Mouse (Mus musculus): Measurements from ENCODE around the gene Gm3646. TPM values are rescaled to one million over a fixed set of nuclear protein-coding genes. Genes with fewer than 3 reads are reported as not detected.

The Gm3646 gene
- polyA plus RNA-seq, 1 experiment from 2014 or later: not detected

DNA sequence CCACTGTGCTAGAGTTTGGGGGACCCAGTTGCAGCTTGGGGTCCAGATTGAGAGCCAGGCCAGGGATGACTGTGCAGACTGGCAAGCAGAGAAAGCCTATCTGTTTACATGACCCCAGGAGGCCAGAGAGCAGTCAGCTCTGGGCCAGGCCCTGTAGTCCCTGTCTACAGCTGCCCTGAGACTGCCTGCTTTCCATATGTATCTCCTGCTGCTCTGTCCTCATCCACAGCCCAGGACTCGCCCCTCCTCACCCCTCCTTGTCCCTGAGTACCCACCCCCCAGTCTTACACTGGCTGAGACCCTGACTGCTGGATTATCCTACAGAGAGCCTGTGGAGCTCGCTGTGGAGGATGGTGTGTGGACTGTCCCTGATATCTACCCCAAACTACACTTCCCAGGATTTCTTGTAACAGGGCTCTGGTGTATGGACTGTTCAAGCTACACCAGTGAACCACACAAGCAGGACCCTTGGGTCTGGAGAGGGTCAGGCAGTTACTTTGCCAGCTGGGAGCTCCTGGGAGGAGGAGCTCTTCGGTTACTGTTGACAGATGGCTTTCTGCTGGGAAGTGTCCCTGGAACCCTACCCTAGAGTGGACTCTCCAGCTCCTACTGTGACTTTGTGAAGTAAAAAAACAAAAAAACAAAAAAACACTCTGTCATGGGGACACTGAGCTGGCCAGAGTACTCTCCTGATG is 32.6 kb downstream of the Gm3646 start:
- Histone ChIP-seq H3K4me1 (ENCODE audit: control insufficient read depth, insufficient read depth, low read length) (0 out of 2 replicates have a peak, but pooled peaks cover 3% of the 10 kb centered on the region), H3K27me3 (ENCODE audit: control insufficient read depth, insufficient read depth, low read length) (no peaks in the 10 kb centered on the region), H3K4me3 (ENCODE audit: low read depth, low read length) (no peak overlapping the region), H3K9me3 (ENCODE audit: control insufficient read depth, low read length) (no peaks in the 10 kb centered on the region), H3K4me2 (no peak overlapping the region), H3K36me3 (ENCODE audit: control insufficient read depth, insufficient read depth, low read length) (no peaks in the 10 kb centered on the region), H3K27ac (ENCODE audit: low read depth, low read length) (no peak overlapping the region), H3K9ac (ENCODE audit: low read length) (no peak overlapping the region)
- 21% methylated on average over 3 of the region's 3 CpGs for WGBS
- no peak for DNase-seq (ENCODE audit: low spot score, missing footprints)
- ATAC-seq (ENCODE audit: low FRiP score): peak; percentile 55; the same call in 1 of the 2 replicates

DNA sequence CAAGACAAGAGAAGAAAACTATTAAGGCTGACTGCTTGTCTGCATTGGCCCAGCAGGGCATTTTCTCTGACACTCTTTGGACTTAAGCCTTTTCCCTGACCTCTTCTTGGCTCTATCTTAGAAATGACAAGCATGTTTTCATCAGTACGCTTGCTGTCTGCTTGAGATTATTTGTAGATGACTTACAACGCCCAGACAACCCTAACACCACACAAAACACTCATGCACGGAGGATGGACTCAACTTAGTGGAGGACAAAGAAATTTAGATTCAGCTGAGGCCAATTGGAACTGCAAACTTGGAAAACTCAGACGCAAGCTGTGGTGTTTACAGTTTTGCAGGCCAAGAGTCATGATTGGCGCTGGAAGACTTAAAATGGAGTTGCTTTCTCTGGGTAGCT is 34.7 kb downstream of the Gm3646 start:
- Histone ChIP-seq H3K27me3 (ENCODE audit: control insufficient read depth, insufficient read depth, low read length) (no peaks in the 10 kb centered on the region), H3K4me3 (ENCODE audit: low read depth, low read length) (no peak overlapping the region), H3K9me3 (ENCODE audit: control insufficient read depth, low read length) (no peaks in the 10 kb centered on the region), H3K36me3 (ENCODE audit: control insufficient read depth, insufficient read depth, low read length) (no peaks in the 10 kb centered on the region), H3K4me1 (ENCODE audit: control insufficient read depth, insufficient read depth, low read length) (0 out of 2 replicates have a peak, but pooled peaks cover 3% of the 10 kb centered on the region), H3K4me2 (no peak overlapping the region), H3K27ac (ENCODE audit: low read depth, low read length) (no peak overlapping the region), H3K9ac (ENCODE audit: low read length) (no peak overlapping the region)
- WGBS: 80% methylated on average over 5 of the region's 5 CpGs
- DNase-seq (ENCODE audit: low spot score, missing footprints) (no peak), ATAC-seq (ENCODE audit: low FRiP score) (no peak)

DNA sequence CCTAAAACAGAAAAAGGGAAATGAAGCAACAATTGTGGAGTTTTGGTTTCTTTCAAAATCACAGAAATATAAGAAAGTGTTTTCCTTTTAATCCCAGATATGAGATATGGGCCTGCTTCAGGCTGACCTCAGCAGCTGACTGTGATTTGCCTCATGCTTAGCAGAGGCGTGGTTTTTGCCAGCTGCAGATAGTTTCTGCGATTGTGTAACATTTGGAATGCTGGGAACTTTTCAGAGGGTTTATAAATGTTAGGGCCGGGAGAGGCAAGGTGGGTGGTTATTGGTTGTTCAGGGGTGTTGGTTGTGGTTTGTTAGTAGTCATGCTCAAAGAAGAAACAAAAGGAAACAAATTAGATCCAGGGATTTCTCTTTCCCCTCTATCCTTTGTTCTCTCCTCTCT is 37.1 kb downstream of the Gm3646 start:
- Histone ChIP-seq H3K36me3 (ENCODE audit: control insufficient read depth, insufficient read depth, low read length) (no peaks in the 10 kb centered on the region), H3K27me3 (ENCODE audit: control insufficient read depth, insufficient read depth, low read length) (no peaks in the 10 kb centered on the region), H3K4me2 (no peak overlapping the region), H3K4me3 (ENCODE audit: low read depth, low read length) (no peak overlapping the region), H3K9me3 (ENCODE audit: control insufficient read depth, low read length) (no peaks in the 10 kb centered on the region), H3K9ac (ENCODE audit: low read length) (no peak overlapping the region), H3K4me1 (ENCODE audit: control insufficient read depth, insufficient read depth, low read length) (0 out of 2 replicates have a peak, but pooled peaks cover 3% of the 10 kb centered on the region), H3K27ac (ENCODE audit: low read depth, low read length) (no peak overlapping the region)
- ATAC-seq (ENCODE audit: low FRiP score) (no peak), DNase-seq (ENCODE audit: low spot score, missing footprints) (no peak)
- whole genome bisulfite sequencing: 78% methylated on average over 3 of the region's 3 CpGs

DNA sequence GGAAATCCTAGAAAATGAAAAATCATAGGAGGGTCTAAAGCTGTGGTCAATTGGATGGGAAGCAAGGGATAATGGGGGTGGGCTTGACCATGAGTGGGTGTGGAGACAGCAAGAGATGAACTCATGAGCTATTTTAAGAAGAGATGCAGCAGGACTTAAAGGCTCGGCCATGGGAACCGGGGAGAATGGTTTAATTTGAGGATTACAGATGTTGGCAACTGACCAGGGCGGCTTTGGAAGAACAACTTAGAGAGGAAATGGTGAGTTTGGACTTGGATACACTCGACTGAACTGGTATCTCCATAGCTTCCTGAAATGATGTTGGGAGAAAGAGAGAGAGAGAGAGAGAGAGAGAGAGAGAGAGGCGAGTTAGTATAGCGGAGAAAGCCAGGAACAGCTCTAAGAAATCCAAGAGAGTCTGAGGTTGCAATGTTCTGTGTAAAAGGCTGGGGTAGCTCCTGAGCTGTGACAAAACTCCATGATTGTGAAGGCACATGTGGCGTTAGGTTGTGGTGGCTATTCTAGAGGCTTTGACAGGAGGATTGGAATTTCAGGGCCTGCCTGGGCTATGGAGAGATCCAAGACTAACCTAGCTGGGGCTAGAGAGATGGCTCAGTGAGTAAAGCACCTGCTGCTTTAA is 39.2 kb downstream of the Gm3646 start:
- WGBS: 86% methylated on average over 7 of the region's 7 CpGs
- Histone ChIP-seq H3K9ac (ENCODE audit: low read length) (no peak overlapping the region), H3K9me3 (ENCODE audit: control insufficient read depth, low read length) (no peaks in the 10 kb centered on the region), H3K4me1 (ENCODE audit: control insufficient read depth, insufficient read depth, low read length) (peaks cover 7% of the 10 kb centered on the region), H3K27ac (ENCODE audit: low read depth, low read length) (no peak overlapping the region), H3K4me2 (no peak overlapping the region), H3K27me3 (ENCODE audit: control insufficient read depth, insufficient read depth, low read length) (no peaks in the 10 kb centered on the region), H3K36me3 (ENCODE audit: control insufficient read depth, insufficient read depth, low read length) (no peaks in the 10 kb centered on the region), H3K4me3 (ENCODE audit: low read depth, low read length) (no peak overlapping the region)
- no peak for ATAC-seq (ENCODE audit: low FRiP score)
- no peak for DNase-seq (ENCODE audit: low spot score, missing footprints)

DNA sequence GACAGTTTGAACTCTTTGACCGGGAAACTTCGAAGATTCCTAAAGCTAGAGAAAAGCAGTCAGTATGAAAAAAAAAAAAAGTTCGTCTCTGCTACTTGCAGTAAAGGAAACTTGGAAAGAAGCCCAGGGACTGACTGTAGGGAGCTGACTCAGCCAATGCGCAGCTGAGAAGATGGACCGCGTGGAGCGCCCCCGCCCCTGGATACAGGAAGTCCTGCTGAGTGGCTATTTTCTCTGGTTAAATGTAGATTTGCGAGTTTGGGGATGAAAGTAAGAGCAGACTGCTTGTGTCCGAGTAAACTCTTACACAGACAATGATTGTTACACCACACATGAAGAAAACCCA is 43.1 kb downstream of the Gm3646 start:
- H3K27ac ChIP-seq (ENCODE audit: low read depth, low read length): no peak overlapping the region
- no peaks in the 10 kb centered on the region for H3K9me3 ChIP-seq (ENCODE audit: control insufficient read depth, low read length)
- peaks cover 7% of the 10 kb centered on the region for H3K4me1 ChIP-seq (ENCODE audit: control insufficient read depth, insufficient read depth, low read length)
- no peaks in the 10 kb centered on the region for H3K36me3 ChIP-seq (ENCODE audit: control insufficient read depth, insufficient read depth, low read length)
- no peak for ATAC-seq (ENCODE audit: low FRiP score)
- no peaks in the 10 kb centered on the region for H3K27me3 ChIP-seq (ENCODE audit: control insufficient read depth, insufficient read depth, low read length)
- peak overlapping the region; percentile 33 for H3K4me2 ChIP-seq
- no peak for DNase-seq (ENCODE audit: low spot score, missing footprints)
- H3K9ac ChIP-seq (ENCODE audit: low read length): no peak overlapping the region
- no peak overlapping the region for H3K4me3 ChIP-seq (ENCODE audit: low read depth, low read length)
- 6% methylated on average over 10 of the region's 10 CpGs for WGBS

DNA sequence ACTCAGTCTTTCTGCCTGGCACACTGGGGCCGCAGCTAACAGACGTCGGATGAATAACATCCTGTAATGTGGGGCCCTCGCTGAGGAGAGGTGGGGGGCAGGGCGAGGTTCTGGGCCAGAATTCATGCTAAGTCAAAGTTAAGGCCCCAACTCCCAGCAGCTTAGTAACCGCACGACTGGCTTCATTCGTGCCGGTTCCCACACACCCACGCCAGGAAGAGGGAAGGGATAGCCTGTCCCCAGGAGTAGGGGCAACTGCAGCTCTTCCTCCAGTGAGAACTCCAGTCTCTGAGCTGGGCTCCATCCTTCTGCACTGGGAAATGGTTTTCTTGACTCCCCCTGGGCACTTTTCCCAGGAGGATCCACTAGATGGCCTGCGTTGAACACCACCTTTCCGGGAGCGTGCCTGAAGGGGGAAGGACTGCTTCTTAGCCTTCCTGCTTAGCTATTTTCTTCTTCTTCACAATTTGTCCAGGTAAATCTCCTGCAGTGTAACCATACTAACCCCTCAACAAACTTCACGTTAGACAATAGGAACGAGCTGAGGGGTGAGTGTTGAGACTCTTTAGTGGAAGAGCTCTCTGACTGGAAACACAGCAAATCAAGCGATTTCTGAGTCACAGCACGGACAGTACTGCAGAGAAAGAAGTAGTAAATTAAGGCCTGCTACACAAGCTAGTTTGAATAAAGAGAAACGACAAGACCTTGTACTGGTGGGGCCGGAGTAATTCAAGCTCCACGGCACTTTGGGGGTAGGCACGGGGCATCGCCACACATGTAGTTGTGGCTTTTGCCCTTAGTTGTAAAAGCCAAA is 43.7 kb downstream of the Gm3646 start:
- Histone ChIP-seq H3K4me2 (peak overlapping the region; percentile 33), H3K4me3 (ENCODE audit: low read depth, low read length) (no peak overlapping the region), H3K27me3 (ENCODE audit: control insufficient read depth, insufficient read depth, low read length) (no peaks in the 10 kb centered on the region), H3K36me3 (ENCODE audit: control insufficient read depth, insufficient read depth, low read length) (no peaks in the 10 kb centered on the region), H3K9ac (ENCODE audit: low read length) (no peak overlapping the region), H3K27ac (ENCODE audit: low read depth, low read length) (no peak overlapping the region), H3K4me1 (ENCODE audit: control insufficient read depth, insufficient read depth, low read length) (peaks cover 7% of the 10 kb centered on the region), H3K9me3 (ENCODE audit: control insufficient read depth, low read length) (no peaks in the 10 kb centered on the region)
- DNase-seq (ENCODE audit: low spot score, missing footprints) (peak; percentile 93), ATAC-seq (ENCODE audit: low FRiP score) (peak; percentile 55; the same call in 1 of the 2 replicates)
- WGBS: 10% methylated on average over 22 of the region's 22 CpGs

DNA sequence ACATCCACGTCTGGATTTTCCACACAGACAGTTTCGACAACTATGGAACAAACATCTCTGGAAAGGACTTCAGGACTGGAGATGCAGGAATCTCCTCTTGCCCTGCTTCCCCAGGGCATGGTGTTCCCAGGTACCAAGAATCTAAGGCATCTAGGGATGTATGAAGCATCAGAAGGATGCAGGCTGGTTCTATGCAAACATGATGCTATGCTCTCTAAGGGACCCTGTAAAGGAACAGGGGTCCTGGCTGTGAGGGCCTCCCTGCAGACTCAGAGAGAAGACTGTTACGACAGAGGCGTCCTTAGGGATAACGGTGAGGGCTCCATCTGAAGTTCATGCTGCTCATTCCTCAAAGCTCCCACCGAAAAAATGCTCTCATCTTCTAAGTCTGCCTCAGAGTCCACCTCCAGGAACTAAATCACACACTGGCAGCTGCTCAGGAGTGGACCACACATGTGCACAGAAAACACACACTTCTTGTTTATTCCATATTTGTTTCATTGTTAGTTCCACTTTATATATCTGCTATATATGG is 44.9 kb downstream of the Gm3646 start:
- WGBS: 79% methylated on average over 6 of the region's 6 CpGs
- Histone ChIP-seq H3K27ac (ENCODE audit: low read depth, low read length) (no peak overlapping the region), H3K9ac (ENCODE audit: low read length) (no peak overlapping the region), H3K9me3 (ENCODE audit: control insufficient read depth, low read length) (no peaks in the 10 kb centered on the region), H3K36me3 (ENCODE audit: control insufficient read depth, insufficient read depth, low read length) (no peaks in the 10 kb centered on the region), H3K4me2 (no peak overlapping the region), H3K27me3 (ENCODE audit: control insufficient read depth, insufficient read depth, low read length) (no peaks in the 10 kb centered on the region), H3K4me3 (ENCODE audit: low read depth, low read length) (no peak overlapping the region), H3K4me1 (ENCODE audit: control insufficient read depth, insufficient read depth, low read length) (peaks cover 7% of the 10 kb centered on the region)
- DNase-seq (ENCODE audit: low spot score, missing footprints): no peak
- no peak for ATAC-seq (ENCODE audit: low FRiP score)

DNA sequence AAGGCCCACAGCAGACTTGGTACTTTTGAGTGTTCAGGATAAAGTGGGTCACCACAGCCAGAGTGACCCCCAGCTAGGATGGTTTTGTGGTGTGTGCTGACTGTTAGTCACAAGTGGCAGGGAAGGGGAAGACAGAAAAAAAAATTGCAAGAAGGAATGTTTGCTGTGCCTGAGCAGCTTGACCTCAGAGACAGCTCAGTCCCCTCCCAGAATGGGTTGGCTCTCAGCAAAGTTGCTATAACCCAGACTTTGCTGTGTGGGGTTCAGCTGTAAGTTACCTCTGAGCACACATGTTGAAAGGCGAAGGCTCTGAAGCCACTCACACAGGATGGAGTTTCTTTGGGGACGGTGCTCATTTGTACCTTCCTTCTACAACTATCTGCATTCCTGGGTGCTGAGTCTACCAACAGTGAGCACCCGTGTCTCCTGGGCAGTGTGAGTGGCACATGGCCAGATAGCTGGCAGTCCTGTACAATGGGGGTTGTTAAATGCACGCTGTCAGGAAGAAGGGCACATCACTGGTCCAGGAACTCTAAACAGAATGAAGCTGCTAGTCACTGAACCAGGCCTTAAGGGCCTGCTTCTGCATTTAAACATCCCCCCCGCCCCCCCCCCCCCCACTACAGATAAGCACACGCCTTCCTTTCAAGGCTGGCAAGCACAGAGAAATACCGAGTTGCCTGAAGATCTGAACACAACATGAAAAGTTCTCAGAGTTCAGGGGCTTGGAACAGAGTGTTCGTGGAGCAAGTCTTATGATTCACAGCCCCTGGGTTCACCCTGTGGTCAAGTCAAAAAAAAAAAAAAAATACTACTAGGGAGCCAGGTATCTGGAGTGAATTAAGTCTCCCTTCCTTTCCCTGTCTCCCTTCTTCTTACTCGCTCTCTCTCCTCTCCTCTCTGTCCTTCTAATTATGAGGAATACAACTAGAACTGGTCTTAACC is 45.6 kb downstream of the Gm3646 start:
- no peaks in the 10 kb centered on the region for H3K27me3 ChIP-seq (ENCODE audit: control insufficient read depth, insufficient read depth, low read length)
- ATAC-seq (ENCODE audit: low FRiP score): no peak
- no peak for DNase-seq (ENCODE audit: low spot score, missing footprints)
- H3K27ac ChIP-seq (ENCODE audit: low read depth, low read length): no peak overlapping the region
- no peaks in the 10 kb centered on the region for H3K36me3 ChIP-seq (ENCODE audit: control insufficient read depth, insufficient read depth, low read length)
- 69% methylated on average over 9 of the region's 9 CpGs for WGBS
- H3K4me1 ChIP-seq (ENCODE audit: control insufficient read depth, insufficient read depth, low read length): peaks cover 7% of the 10 kb centered on the region
- H3K9me3 ChIP-seq (ENCODE audit: control insufficient read depth, low read length): no peaks in the 10 kb centered on the region
- H3K4me3 ChIP-seq (ENCODE audit: low read depth, low read length): no peak overlapping the region
- H3K9ac ChIP-seq (ENCODE audit: low read length): no peak overlapping the region
- H3K4me2 ChIP-seq: no peak overlapping the region
